Mouse (Mus musculus) CH12.LX (cell line): ENCODE measurements at regions not wholly inside any gene's neighbourhood (a gene's known extent, or its start where the extent isn't known, plus 50 kb on each side); places are given as distances from the start of the nearest gene placed in this dataset.

Experiments
- CTCF ChIP-seq, 2 experiments: IDR thresholded peaks in 1 of 2; conservative IDR thresholded peaks in 1 of 2; 2 replicates each; pipeline ENCODE4 v1.5.1; 2011 to 2012; ENCODE audit warnings: low read depth in 2 of 2, low read length in 2 of 2, improper control_type of control experiment in 1 of 2, inconsistent platforms in 1 of 2, mild to moderate bottlenecking in 1 of 2, moderate library complexity in 1 of 2
- E2F4 ChIP-seq: IDR thresholded peaks from 2 replicates; pipeline ENCODE4 v1.6.1; 2011; ENCODE audit warnings: low read depth, low read length, improper control_type of control experiment; ENCODE audit not compliant: insufficient replicate concordance
- EP300 ChIP-seq: IDR thresholded peaks from 2 replicates; pipeline ENCODE4 v1.6.1; 2011; ENCODE audit warnings: low read length, improper control_type of control experiment
- ETS1 ChIP-seq: conservative IDR thresholded peaks from 2 replicates; pipeline ENCODE4 v1.6.1; 2012; ENCODE audit warnings: low read depth, mild to moderate bottlenecking, inconsistent platforms, low read length, improper control_type of control experiment, moderate library complexity
- GABPA ChIP-seq: IDR thresholded peaks from 2 replicates; pipeline ENCODE4 v1.6.1; 2012; ENCODE audit warnings: low read depth, low read length, improper control_type of control experiment, inconsistent platforms; ENCODE audit not compliant: insufficient replicate concordance
- MAFK ChIP-seq: IDR thresholded peaks from 2 replicates; pipeline ENCODE4 v1.6.1; 2011; ENCODE audit warnings: low read length, improper control_type of control experiment; ENCODE audit not compliant: insufficient replicate concordance
- MYC ChIP-seq: IDR thresholded peaks from 2 replicates; pipeline ENCODE4 v1.6.1; 2011; ENCODE audit warnings: low read depth, mild to moderate bottlenecking, improper control_type of control experiment, low read length
- NRF1 ChIP-seq: IDR thresholded peaks from 2 replicates; pipeline ENCODE4 v1.6.1; 2014; ENCODE audit warnings: low read depth, mild to moderate bottlenecking, inconsistent platforms, low read length, improper control_type of control experiment, moderate library complexity
- POLR2A ChIP-seq: IDR thresholded peaks from 2 replicates; pipeline ENCODE4 v1.6.1; 2011; ENCODE audit warnings: low read depth, mild to moderate bottlenecking, improper control_type of control experiment, low read length
- POLR2AphosphoS2 ChIP-seq: IDR thresholded peaks from 2 replicates; pipeline ENCODE4 v1.6.1; 2011; ENCODE audit warnings: low read depth, low read length, improper control_type of control experiment
- RAD21 ChIP-seq: IDR thresholded peaks from 2 replicates; pipeline ENCODE4 v1.6.1; 2011; ENCODE audit warnings: low read depth, mild to moderate bottlenecking, low read length, improper control_type of control experiment, moderate library complexity
- SMC3 ChIP-seq: IDR thresholded peaks from 2 replicates; pipeline ENCODE4 v1.6.1; 2011; ENCODE audit warnings: low read depth, low read length, improper control_type of control experiment
- USF1 ChIP-seq: IDR thresholded peaks from 2 replicates; pipeline ENCODE4 v1.6.1; 2014; ENCODE audit warnings: low read depth, mild to moderate bottlenecking, inconsistent platforms, low read length, improper control_type of control experiment
- ZMIZ1 ChIP-seq: IDR thresholded peaks from 2 replicates; pipeline ENCODE4 v1.6.1; 2012; ENCODE audit warnings: low read depth, mild to moderate bottlenecking, inconsistent platforms, low read length, improper control_type of control experiment

DNA sequence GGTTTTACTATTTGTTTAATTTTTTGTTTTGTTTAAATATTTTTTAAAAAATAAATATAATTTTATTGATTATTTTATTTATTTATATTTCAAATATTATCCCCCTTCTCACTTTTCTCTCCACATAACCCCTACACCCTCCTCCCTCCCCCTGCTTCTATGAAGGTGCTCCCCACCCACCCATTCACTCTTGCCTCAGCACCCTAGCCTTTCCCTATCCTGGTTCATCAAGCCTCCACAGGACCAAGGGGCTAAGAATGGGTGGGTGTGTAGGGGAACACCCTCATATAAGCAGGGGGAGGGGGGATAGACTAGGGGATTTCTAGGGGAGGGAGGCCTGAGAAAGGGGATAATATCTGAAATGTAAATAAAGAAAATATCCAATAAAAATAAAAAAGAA, 313.7 kb upstream of the Gm21293 start:
- TF ChIP-seq POLR2AphosphoS2 (no peak), RAD21 (no peak), CTCF (conservative IDR thresholded peaks at IDR 0.05 in 1 of 2, IDR thresholded peaks at IDR 0.05 in 1 of 2; ENCODE audit: low read depth in 2 of 2, low read length in 2 of 2) (no peak), EP300 (no peak), USF1 (no peak), POLR2A (no peak), GABPA (no peak), ETS1 (no peak), SMC3 (no peak), MYC (no peak), E2F4 (no peak), NRF1 (no peak), MAFK (no peak), ZMIZ1 (no peak)
